Mouse (Mus musculus): ENCODE results near the gene P3h4. TPM values are rescaled to one million over a fixed set of nuclear protein-coding genes. Genes with fewer than 3 reads are reported as not detected.

Gene P3h4
- polyA plus RNA-seq, 1 experiment = 0.67 TPM

DNA sequence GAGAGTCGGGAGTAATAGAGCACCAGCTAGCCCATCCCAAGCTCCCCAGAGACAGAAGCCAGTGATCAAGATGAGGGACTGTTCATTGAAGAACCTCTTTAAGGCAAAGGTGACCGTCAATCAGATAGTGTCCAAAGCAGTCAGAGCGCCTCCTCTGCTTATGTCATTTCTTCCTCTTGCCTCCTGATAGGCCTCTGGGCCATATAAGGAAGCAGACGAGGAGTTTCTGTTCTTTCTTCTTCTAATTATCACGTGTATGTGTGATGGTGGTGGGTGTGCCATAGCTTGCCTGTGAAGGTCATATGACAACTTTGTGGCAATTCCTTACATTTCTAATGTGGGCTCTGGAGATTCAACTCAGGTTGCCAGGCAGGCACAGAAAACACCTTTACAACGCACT lies 13.8 kb downstream of the P3h4 start:
- Histone ChIP-seq H3K27ac (ENCODE audit: insufficient read depth, low read depth, low read length) (peak overlapping the region; percentile 33), H3K4me1 (ENCODE audit: control insufficient read depth, insufficient read depth, low read length) (peaks cover 24% of the 10 kb centered on the region), H3K4me3 (ENCODE audit: insufficient read depth, low read length) (no peak overlapping the region)
- TF ChIP-seq POLR2A (IDR thresholded peaks at IDR 0.05; ENCODE audit: borderline replicate concordance, low read depth, low read length) = no peak
- TF ChIP-seq CTCF (IDR thresholded peaks at IDR 0.05; ENCODE audit: low read depth, low read length) = no peak

DNA sequence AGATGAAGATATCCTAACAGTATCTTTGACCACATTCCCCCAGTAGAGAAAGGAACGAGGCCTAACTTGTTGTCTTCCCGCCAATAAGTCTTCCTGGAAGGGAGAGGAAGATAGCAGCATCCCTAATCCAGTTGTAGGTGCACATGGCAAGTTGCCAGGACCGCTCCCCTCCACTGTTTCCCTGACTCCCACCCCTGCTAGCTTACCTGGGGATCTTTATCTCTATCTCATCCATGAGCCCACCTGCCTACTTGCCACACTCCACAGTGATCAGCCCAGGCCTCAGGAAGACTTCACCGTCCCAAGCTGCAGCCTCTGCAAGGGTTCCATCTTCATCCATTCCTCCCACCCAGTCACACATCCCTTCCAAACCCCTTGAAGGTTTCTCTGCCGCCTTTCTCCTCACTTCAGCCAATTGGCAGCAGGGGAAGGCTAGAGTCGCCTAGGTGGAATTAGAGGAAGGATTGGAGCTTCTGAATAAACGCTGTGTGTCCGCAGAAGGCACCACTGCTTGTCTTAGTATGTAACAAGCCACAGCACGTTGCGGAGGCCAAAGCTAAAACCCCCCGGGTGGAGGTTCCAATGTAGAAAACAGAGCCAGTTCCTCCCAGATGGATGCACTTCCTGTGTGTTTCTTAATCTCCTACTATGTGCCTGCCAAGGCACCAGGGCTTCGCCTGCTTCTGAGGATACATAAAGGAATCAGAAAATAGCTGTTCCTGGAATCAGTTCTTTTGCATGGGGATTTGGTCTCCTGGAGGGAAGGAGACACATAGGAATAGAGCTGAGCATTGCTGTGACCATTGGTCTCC lies 14.7 kb downstream of the P3h4 start:
- Histone ChIP-seq H3K27ac (ENCODE audit: insufficient read depth, low read depth, low read length) (no peak overlapping the region), H3K4me1 (ENCODE audit: control insufficient read depth, insufficient read depth, low read length) (peaks cover 27% of the 10 kb centered on the region), H3K4me3 (ENCODE audit: insufficient read depth, low read length) (no peak overlapping the region)
- TF ChIP-seq CTCF (IDR thresholded peaks at IDR 0.05; ENCODE audit: low read depth, low read length) = no peak
- no peak for TF ChIP-seq POLR2A (IDR thresholded peaks at IDR 0.05; ENCODE audit: borderline replicate concordance, low read depth, low read length)

DNA sequence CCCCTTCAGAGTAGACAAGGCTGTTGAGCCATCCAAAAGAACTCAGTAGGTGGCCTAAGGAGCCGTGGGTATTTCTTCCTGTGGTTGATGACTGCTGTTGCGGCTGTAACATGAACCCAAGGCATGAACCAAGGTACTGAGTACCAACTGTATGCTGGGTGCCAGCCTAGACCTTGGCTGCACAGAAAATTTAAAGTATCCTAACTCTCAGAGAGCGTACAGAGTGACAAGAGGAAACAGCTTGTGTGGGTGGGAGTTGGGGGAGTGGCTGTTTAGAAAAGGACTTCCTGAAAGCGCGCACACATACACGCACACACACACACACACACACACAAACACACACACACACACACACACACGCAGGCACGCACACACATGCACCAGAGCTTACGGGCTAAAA lies 15.3 kb downstream of the P3h4 start:
- no peak overlapping the region for H3K27ac ChIP-seq (ENCODE audit: insufficient read depth, low read depth, low read length)
- TF ChIP-seq POLR2A (IDR thresholded peaks at IDR 0.05; ENCODE audit: borderline replicate concordance, low read depth, low read length) = no peak
- no peak for TF ChIP-seq CTCF (IDR thresholded peaks at IDR 0.05; ENCODE audit: low read depth, low read length)
- H3K4me1 ChIP-seq (ENCODE audit: control insufficient read depth, insufficient read depth, low read length) = peaks cover 30% of the 10 kb centered on the region
- H3K4me3 ChIP-seq (ENCODE audit: insufficient read depth, low read length) = no peak overlapping the region

DNA sequence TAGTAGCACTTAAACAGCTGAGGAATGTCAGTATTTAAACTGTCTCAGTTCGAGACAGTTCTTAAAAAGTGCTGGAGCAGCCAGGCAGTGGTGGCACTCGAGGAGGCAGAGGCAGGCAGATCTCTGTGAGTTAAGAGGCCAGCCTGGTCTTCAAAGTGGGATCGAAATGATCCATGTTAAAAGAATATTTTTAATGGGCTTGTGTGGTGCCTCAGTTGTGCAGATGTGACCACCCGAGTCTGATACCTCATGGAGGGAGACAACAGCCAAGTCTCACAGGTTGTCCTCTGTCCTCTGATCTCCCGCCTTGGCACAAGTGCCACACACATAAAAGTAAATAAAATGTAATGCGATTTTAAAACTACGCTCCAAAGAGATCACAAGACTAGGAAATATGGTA lies 16.1 kb downstream of the P3h4 start:
- TF ChIP-seq CTCF (IDR thresholded peaks at IDR 0.05; ENCODE audit: low read depth, low read length) (no peak), POLR2A (IDR thresholded peaks at IDR 0.05; ENCODE audit: borderline replicate concordance, low read depth, low read length) (no peak)
- Histone ChIP-seq H3K4me1 (ENCODE audit: control insufficient read depth, insufficient read depth, low read length) (peaks cover 30% of the 10 kb centered on the region), H3K4me3 (ENCODE audit: insufficient read depth, low read length) (no peak overlapping the region), H3K27ac (ENCODE audit: insufficient read depth, low read depth, low read length) (no peak overlapping the region)

DNA sequence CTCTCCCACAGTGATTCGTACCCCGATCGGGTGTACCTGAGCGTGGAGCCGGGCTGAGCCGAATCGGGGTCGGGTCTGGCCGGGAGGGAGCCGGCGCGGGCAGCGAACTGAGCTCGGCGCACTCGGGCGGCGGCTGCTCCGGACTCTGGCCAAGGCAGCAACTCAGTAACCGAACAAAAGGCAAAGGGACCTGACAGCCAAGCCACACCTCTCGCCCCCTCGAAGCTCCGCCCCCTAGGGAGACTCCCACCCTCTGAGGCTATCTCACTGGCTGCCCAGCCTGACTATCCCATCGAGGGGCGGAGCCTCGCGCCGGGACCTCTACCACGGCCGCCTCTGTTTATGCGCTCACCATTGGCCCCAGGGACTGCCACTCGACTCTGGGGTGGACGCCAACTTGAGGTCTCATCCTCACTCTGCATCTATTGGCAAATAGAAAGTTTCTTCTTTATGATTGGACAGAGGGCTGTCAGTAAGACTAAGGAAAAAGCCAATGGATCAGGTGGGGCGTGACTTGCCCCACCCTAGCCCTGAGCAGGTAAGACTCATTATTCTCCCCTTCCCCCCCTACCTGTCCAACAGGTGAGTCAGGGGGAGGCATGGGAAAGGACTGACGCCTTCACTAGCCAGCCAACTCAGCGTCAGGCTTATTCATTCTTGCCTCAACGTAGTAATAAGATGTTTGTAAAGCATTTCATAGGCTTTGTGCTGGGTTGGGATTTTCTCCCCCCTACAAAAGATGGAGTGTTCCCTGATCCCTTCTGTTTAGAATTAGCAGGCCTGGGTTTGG lies 16.8 kb downstream of the P3h4 start, which contains the start of gene Jup:
Gene Jup (minus strand): TSS at position 164 of the 790 bp plus-strand sequence.
- no peak within 1 kb of the TSS for H3K27ac ChIP-seq (ENCODE audit: insufficient read depth, low read depth, low read length)
- peaks cover 30% of the 10 kb centered on the region for H3K4me1 ChIP-seq (ENCODE audit: control insufficient read depth, insufficient read depth, low read length)
- H3K4me3 ChIP-seq (ENCODE audit: insufficient read depth, low read length) = peak within 1 kb of the TSS; percentile 63
- TF ChIP-seq CTCF (IDR thresholded peaks at IDR 0.05; ENCODE audit: low read depth, low read length) = 0 out of 2 replicates have a peak, but pooled peaks have one; percentile 2
- no peak for TF ChIP-seq POLR2A (IDR thresholded peaks at IDR 0.05; ENCODE audit: borderline replicate concordance, low read depth, low read length)

DNA sequence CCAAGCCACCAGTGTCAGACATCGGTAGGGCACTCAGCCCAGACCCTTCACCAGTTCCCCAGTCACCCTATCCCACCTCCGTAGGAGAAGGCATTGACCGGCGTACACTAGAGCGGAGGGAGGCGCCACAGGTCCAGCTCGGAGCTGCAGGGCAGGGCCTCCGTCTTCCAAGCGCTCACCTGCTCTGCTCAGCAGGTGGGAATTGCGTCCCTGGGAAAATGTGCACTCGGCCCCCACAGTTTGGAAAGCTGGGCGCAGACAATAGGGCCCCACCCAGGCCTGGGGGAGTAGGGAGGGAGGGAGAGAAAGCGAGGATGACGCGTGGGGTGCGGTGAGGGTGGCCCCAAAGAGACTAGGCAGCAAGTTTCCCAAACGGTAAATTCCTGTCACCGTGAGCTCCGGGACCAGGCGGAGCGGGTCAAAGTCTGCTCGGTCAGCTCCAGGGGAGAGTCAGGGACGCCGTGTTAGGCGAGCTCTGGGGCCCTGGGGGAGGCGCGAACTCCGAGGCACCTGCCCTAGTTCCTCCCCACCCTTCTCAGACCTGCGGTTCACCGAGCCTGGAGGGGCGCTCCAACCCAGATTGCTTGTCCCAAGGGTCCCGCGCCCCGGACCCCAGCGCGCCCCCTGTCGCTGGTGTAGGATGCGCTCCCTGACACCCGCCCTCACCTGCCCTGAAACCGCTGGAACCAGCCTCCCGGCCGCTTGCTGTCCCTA lies 17.6 kb downstream of the P3h4 start:
- peak overlapping the region; percentile 63 for H3K4me3 ChIP-seq (ENCODE audit: insufficient read depth, low read length)
- peaks cover 30% of the 10 kb centered on the region for H3K4me1 ChIP-seq (ENCODE audit: control insufficient read depth, insufficient read depth, low read length)
- no peak overlapping the region for H3K27ac ChIP-seq (ENCODE audit: insufficient read depth, low read depth, low read length)
- TF ChIP-seq POLR2A (IDR thresholded peaks at IDR 0.05; ENCODE audit: borderline replicate concordance, low read depth, low read length) (no peak), CTCF (IDR thresholded peaks at IDR 0.05; ENCODE audit: low read depth, low read length) (peak; percentile 5; the same call in 1 of the 2 replicates)

DNA sequence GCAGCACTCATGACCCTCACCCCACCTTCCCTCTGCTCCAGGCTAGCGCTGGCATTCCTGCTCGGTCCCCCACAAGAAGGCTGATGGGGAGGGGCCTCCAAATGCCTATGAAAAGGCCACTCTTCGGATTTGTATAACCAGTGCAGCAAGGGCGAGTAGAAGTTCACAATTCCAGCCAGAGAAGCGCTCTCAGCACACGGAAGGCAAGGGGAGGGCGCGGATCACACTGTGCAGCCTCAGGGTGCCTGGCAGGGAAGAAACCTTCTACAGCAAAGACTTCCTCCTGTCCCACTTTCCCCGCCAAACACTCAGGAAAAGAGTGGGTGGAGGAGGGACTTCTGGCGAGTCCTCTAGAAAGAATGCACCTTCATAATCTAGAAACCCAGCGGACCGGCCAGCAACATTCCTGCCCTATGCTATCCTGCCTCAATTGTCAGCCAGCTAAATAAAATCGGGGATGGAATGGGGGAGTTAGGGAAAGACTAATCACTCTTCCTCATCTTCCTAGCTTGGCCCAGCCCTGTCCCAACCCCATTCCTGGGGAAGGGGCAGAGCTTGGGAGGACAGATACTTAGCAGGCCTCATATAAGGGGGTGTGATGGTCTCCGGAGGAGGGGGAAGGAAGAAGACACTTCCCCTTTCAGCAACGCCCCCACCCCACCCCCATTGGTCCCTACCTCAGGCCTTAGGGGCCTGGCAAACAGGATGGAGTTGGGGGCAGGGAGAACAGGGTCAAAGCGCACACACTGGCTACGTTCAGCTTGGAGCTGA lies 18.6 kb downstream of the P3h4 start:
- TF ChIP-seq CTCF (IDR thresholded peaks at IDR 0.05; ENCODE audit: low read depth, low read length) (no peak), POLR2A (IDR thresholded peaks at IDR 0.05; ENCODE audit: borderline replicate concordance, low read depth, low read length) (no peak)
- Histone ChIP-seq H3K4me3 (ENCODE audit: insufficient read depth, low read length) (no peak overlapping the region), H3K4me1 (ENCODE audit: control insufficient read depth, insufficient read depth, low read length) (peaks cover 24% of the 10 kb centered on the region), H3K27ac (ENCODE audit: insufficient read depth, low read depth, low read length) (no peak overlapping the region)

DNA sequence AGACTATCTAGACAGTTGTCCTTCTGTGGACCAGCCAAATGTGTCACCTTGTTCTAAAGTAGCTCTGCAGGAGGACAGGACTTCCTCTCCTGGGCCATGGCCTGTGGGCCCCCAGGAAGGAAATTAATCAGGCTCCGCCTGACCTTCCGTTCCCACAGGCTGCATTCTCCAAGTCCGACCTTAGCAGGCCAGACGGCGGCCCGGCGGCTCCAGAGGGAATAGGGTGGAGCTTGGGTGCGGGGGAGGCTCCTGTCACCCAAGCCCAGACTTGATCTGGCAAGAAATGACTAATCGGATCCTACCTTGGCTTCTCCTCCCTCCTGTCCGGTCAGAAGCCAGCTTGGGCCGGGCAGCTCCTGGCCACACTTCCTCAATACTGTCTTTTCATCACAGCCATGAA lies 19.4 kb downstream of the P3h4 start:
- Histone ChIP-seq H3K4me3 (ENCODE audit: insufficient read depth, low read length) (peak overlapping the region; percentile 11; the same call in 1 of the 2 replicates), H3K27ac (ENCODE audit: insufficient read depth, low read depth, low read length) (no peak overlapping the region), H3K4me1 (ENCODE audit: control insufficient read depth, insufficient read depth, low read length) (peaks cover 17% of the 10 kb centered on the region)
- TF ChIP-seq CTCF (IDR thresholded peaks at IDR 0.05; ENCODE audit: low read depth, low read length) (no peak), POLR2A (IDR thresholded peaks at IDR 0.05; ENCODE audit: borderline replicate concordance, low read depth, low read length) (no peak)

Data from bone marrow macrophage, adult 2 months (primary cell).